Mouse (Mus musculus) CH12.LX (cell line): ENCODE measurements around the gene Grik1. TPM values are rescaled to one million over a fixed set of nuclear protein-coding genes. Genes with fewer than 3 reads are reported as not detected.
A peak's percentile ranks its signal among the peaks of the same experiment; 100 is the strongest.

Experiments
- DNase-seq: peaks from one replicate; pipeline ENCODE4 v3.0.0-alpha.2; 2013; ENCODE audit errors: extremely low read depth
- H3K27ac ChIP-seq: 2 replicates; pipeline ENCODE4 v1.5.1; 2012; ENCODE audit warnings: low read depth, mild to moderate bottlenecking, control low read depth, moderate library complexity; ENCODE audit not compliant: insufficient read depth
- H3K27me3 ChIP-seq: replicated peaks from 2 replicates; pipeline ENCODE3; 2012; ENCODE audit warnings: inconsistent platforms
- H3K36me3 ChIP-seq, 2 experiments: replicated peaks in 1 of 2; 2 replicates each; pipeline versions ENCODE3 to v1.6.1; 2012; ENCODE audit warnings: inconsistent platforms in 1 of 2, low read length in 1 of 2, mild to moderate bottlenecking in 1 of 2, mixed read lengths in 1 of 2, moderate library complexity in 1 of 2; ENCODE audit not compliant: control insufficient read depth in 1 of 2, insufficient read depth in 1 of 2
- H3K4me1 ChIP-seq, 2 experiments: 2 replicates each; pipeline ENCODE4 v1.6.1; 2012; ENCODE audit warnings: inconsistent platforms in 1 of 2, moderate library complexity in 1 of 2; ENCODE audit not compliant: insufficient read depth in 2 of 2, control insufficient read depth in 1 of 2
- H3K4me2 ChIP-seq: 2 replicates; pipeline ENCODE4 v1.6.1; 2012; ENCODE audit warnings: low read depth, mild to moderate bottlenecking, control low read depth; ENCODE audit not compliant: poor library complexity, insufficient read depth, severe bottlenecking
- H3K4me3 ChIP-seq, 3 experiments: fragments of 150-350 bp in 1 of 3; sonication (generic) in 1 of 3; replicated peaks in 1 of 3; 2 replicates each; pipeline versions ENCODE3 to v1.5.1; 2011 to 2012; ENCODE audit warnings: low read depth in 2 of 3, low read length in 2 of 3, mild to moderate bottlenecking in 2 of 3, moderate library complexity in 2 of 3, control low read depth in 1 of 3, improper control_type of control experiment in 1 of 3, inconsistent platforms in 1 of 3, mixed read lengths in 1 of 3; ENCODE audit not compliant: poor library complexity in 1 of 3
- H3K79me2 ChIP-seq: replicated peaks from 2 replicates; pipeline ENCODE4 v1.6.1; 2012; ENCODE audit warnings: mild to moderate bottlenecking, moderate library complexity; ENCODE audit not compliant: control insufficient read depth, poor library complexity, insufficient read depth, severe bottlenecking; ENCODE audit errors: extremely low read depth
- H3K9ac ChIP-seq: 2 replicates; pipeline ENCODE4 v1.6.1; 2012; ENCODE audit warnings: low read depth, mild to moderate bottlenecking, control low read depth, moderate library complexity; ENCODE audit not compliant: insufficient read depth
- H3K9me3 ChIP-seq: replicated peaks from 2 replicates; pipeline ENCODE3; 2012; ENCODE audit warnings: low read length, inconsistent platforms, mixed read lengths
- BHLHE40 ChIP-seq: IDR thresholded peaks from 2 replicates; pipeline ENCODE4 v1.6.1; 2011; ENCODE audit warnings: mild to moderate bottlenecking, low read depth, low read length, improper control_type of control experiment
- CTCF ChIP-seq, 2 experiments: IDR thresholded peaks in 1 of 2; conservative IDR thresholded peaks in 1 of 2; 2 replicates each; pipeline ENCODE4 v1.5.1; 2011 to 2012; ENCODE audit warnings: low read depth in 2 of 2, low read length in 2 of 2, improper control_type of control experiment in 1 of 2, inconsistent platforms in 1 of 2, mild to moderate bottlenecking in 1 of 2, moderate library complexity in 1 of 2
- ELF1 ChIP-seq: IDR thresholded peaks from 2 replicates; pipeline ENCODE4 v1.6.1; 2014; ENCODE audit warnings: low read depth, mild to moderate bottlenecking, inconsistent platforms, low read length, improper control_type of control experiment
- EP300 ChIP-seq: IDR thresholded peaks from 2 replicates; pipeline ENCODE4 v1.6.1; 2011; ENCODE audit warnings: low read length, improper control_type of control experiment
- ETS1 ChIP-seq: conservative IDR thresholded peaks from 2 replicates; pipeline ENCODE4 v1.6.1; 2012; ENCODE audit warnings: low read depth, mild to moderate bottlenecking, inconsistent platforms, low read length, improper control_type of control experiment, moderate library complexity
- GABPA ChIP-seq: IDR thresholded peaks from 2 replicates; pipeline ENCODE4 v1.6.1; 2012; ENCODE audit warnings: low read depth, low read length, improper control_type of control experiment, inconsistent platforms; ENCODE audit not compliant: insufficient replicate concordance
- IRF4 ChIP-seq: IDR thresholded peaks from 2 replicates; pipeline ENCODE4 v1.6.1; 2014; ENCODE audit warnings: low read depth, mild to moderate bottlenecking, inconsistent platforms, low read length, improper control_type of control experiment
- JUN ChIP-seq: IDR thresholded peaks from 2 replicates; pipeline ENCODE4 v1.6.1; 2011; ENCODE audit warnings: low read depth, mild to moderate bottlenecking, low read length, improper control_type of control experiment, moderate library complexity; ENCODE audit not compliant: insufficient read depth
- JUND ChIP-seq: conservative IDR thresholded peaks from 2 replicates; pipeline ENCODE4 v1.6.1; 2011; ENCODE audit warnings: low read depth, low read length, improper control_type of control experiment
- KAT2A ChIP-seq: IDR thresholded peaks from 2 replicates; pipeline ENCODE4 v1.6.1; 2012; ENCODE audit warnings: low read length, improper control_type of control experiment, inconsistent platforms; ENCODE audit not compliant: insufficient replicate concordance
- MXI1 ChIP-seq: IDR thresholded peaks from 2 replicates; pipeline ENCODE4 v1.6.1; 2011; ENCODE audit warnings: mild to moderate bottlenecking, low read depth, low read length, improper control_type of control experiment
- MYC ChIP-seq: IDR thresholded peaks from 2 replicates; pipeline ENCODE4 v1.6.1; 2011; ENCODE audit warnings: low read depth, mild to moderate bottlenecking, improper control_type of control experiment, low read length
- NELFE ChIP-seq: IDR thresholded peaks from 2 replicates; pipeline ENCODE4 v1.6.1; 2011; ENCODE audit warnings: low read depth, low read length, improper control_type of control experiment
- NRF1 ChIP-seq: IDR thresholded peaks from 2 replicates; pipeline ENCODE4 v1.6.1; 2014; ENCODE audit warnings: low read depth, mild to moderate bottlenecking, inconsistent platforms, low read length, improper control_type of control experiment, moderate library complexity
- POLR2A ChIP-seq: IDR thresholded peaks from 2 replicates; pipeline ENCODE4 v1.6.1; 2011; ENCODE audit warnings: low read depth, mild to moderate bottlenecking, improper control_type of control experiment, low read length
- RCOR1 ChIP-seq: conservative IDR thresholded peaks from 2 replicates; pipeline ENCODE4 v1.6.1; 2012; ENCODE audit warnings: low read depth, mild to moderate bottlenecking, inconsistent platforms, low read length, improper control_type of control experiment
- TBP ChIP-seq: conservative IDR thresholded peaks from 2 replicates; pipeline ENCODE4 v1.6.1; 2011; ENCODE audit warnings: low read depth, low read length, improper control_type of control experiment
- USF1 ChIP-seq: IDR thresholded peaks from 2 replicates; pipeline ENCODE4 v1.6.1; 2014; ENCODE audit warnings: low read depth, mild to moderate bottlenecking, inconsistent platforms, low read length, improper control_type of control experiment
- ZC3H11A ChIP-seq: IDR thresholded peaks from 2 replicates; pipeline ENCODE4 v1.6.1; 2012; ENCODE audit warnings: low read depth, mild to moderate bottlenecking, inconsistent platforms, low read length, improper control_type of control experiment
- ZKSCAN1 ChIP-seq: IDR thresholded peaks from 2 replicates; pipeline ENCODE4 v1.6.1; 2012; ENCODE audit warnings: low read depth, inconsistent platforms, low read length, improper control_type of control experiment, borderline replicate concordance
- dilution Hi-C: fragments of 300-500 bp; cut with MboI; formaldehyde crosslinking; loops from 2 replicates; pipeline ENCODE4 v1.14.3; 2020; ENCODE audit warnings: low sequenced_read_pairs; ENCODE audit not compliant: extremely low pct_unique_long_range_greater_than_20kb, extremely low pct_ligation_motif_present
- in situ Hi-C: fragments of 300-500 bp; cut with MboI; formaldehyde crosslinking; loops from 3 replicates; pipeline ENCODE4 v1.14.3; 2019; ENCODE audit warnings: low sequenced_read_pairs, low pct_ligation_motif_present, low pct_unique_long_range_greater_than_20kb, mixed read lengths
- polyA plus RNA-seq: library from polyadenylated mRNA; unstranded; fragments of >175 nt; gene quantifications from 2 replicates; pipeline ENCODE4 v1.2.1, GENCODE M21; 2012; ENCODE audit warnings: low read depth; ENCODE audit not compliant: insufficient read length
- total RNA-seq, 2 experiments: library from RNA; depleted of rRNA; stranded (reverse); fragments of 300-350 nt in 1 of 2; fragments of >200 nt in 1 of 2; gene quantifications; 2 replicates each; pipeline ENCODE4 v1.2.3; 2012 to 2014

The Grik1 gene
- total and polyA plus RNA-seq, 3 experiments, result 0.08 to 0.13 TPM; not detected in 1

GRCm38 (mm10) chr16:87934685-87935084 lies 355.4 kb downstream of the Grik1 start:
- Histone ChIP-seq H3K4me3 (no peak overlapping the region), H3K4me2 (no peak overlapping the region), H3K36me3 (no peaks in the 10 kb centered on the region), H3K9me3 (no peaks in the 10 kb centered on the region), H3K9ac (no peak overlapping the region), H3K27me3 (no peaks in the 10 kb centered on the region), H3K27ac (no peak overlapping the region), H3K4me1 (peaks cover 9 to 12% of the 10 kb centered on the region in 2 experiments; a peak in 3 of 4 replicates), H3K79me2 (no peaks in the 10 kb centered on the region)
- no peak for DNase-seq
- in situ Hi-C loops (no loop called here), dilution Hi-C loops (no loop called here)
- no peak for TF ChIP-seq ZKSCAN1
- no peak for TF ChIP-seq ETS1
- no peak for TF ChIP-seq GABPA
- TF ChIP-seq CTCF (conservative IDR thresholded peaks at IDR 0.05 in 1 of 2, IDR thresholded peaks at IDR 0.05 in 1 of 2; ENCODE audit: low read depth in 2 of 2, low read length in 2 of 2), result no peak
- TF ChIP-seq KAT2A, result no peak
- TF ChIP-seq JUN, result no peak
- no peak for TF ChIP-seq POLR2A
- no peak for TF ChIP-seq BHLHE40
- TF ChIP-seq USF1, result no peak
- TF ChIP-seq NELFE, result no peak
- no peak for TF ChIP-seq ZC3H11A

- Histone ChIP-seq H3K27ac (no peak overlapping the region), H3K79me2 (no peaks in the 10 kb centered on the region), H3K36me3 (no peaks in the 10 kb centered on the region), H3K9ac (no peak overlapping the region), H3K4me3 (no peak overlapping the region), H3K27me3 (no peaks in the 10 kb centered on the region), H3K9me3 (no peaks in the 10 kb centered on the region), H3K4me2 (peak overlapping the region; percentile 35; the same call in 1 of the 2 replicates), H3K4me1 (peaks cover 12% of the 10 kb centered on the region in 2 experiments; a peak in 3 of 4 replicates)
- in situ Hi-C loops (no loop called here), dilution Hi-C loops (no loop called here)
- TF ChIP-seq TBP (no peak), NRF1 (no peak), IRF4 (peak; percentile 96), EP300 (peak; percentile 87), MYC (peak; percentile 60; the same call in 1 of the 2 replicates), MXI1 (no peak), JUND (peak; percentile 90), ELF1 (no peak), RCOR1 (peak; percentile 46; the same call in 1 of the 2 replicates), JUN (peak; percentile 89), BHLHE40 (peak; percentile 64)
- peak; percentile 49 for DNase-seq
These were observed 358.7 kb downstream of the Grik1 start for GRCm38 (mm10) chr16:87931358-87931757.
